Mouse (Mus musculus) brown adipose tissue, adult 24 weeks (tissue): ENCODE results near the gene Esyt1. TPM values are rescaled to one million over a fixed set of nuclear protein-coding genes. Genes with fewer than 3 reads are reported as not detected.
A peak's percentile ranks its signal among the peaks of the same experiment; 100 is the strongest.
"Not testable (repeated sequence)": the region's sequence is repeated elsewhere in the genome, so short reads cannot be mapped to it uniquely, and the experiment has no call there.

Experiments
- H3K27ac ChIP-seq: fragments of 200-500 bp; replicated peaks from 2 replicates; pipeline ENCODE4 v1.5.1; 2012; ENCODE audit warnings: low read depth, mild to moderate bottlenecking, low read length
- H3K4me1 ChIP-seq: fragments of 200-500 bp; 2 replicates; pipeline ENCODE4 v1.6.1; 2012; ENCODE audit warnings: low read length, mixed read lengths; ENCODE audit not compliant: control insufficient read depth, insufficient read depth, insufficient read length
- H3K4me3 ChIP-seq: fragments of 200-500 bp; 2 replicates; pipeline ENCODE4 v1.5.1; 2012; ENCODE audit warnings: low read depth, mild to moderate bottlenecking, low read length, moderate library complexity; ENCODE audit not compliant: insufficient read depth
- polyA plus RNA-seq: library from polyadenylated mRNA; stranded (reverse); fragments of >200 nt; gene quantifications from 2 replicates; pipeline ENCODE4 v1.2.4, GENCODE M21; 2012; ENCODE audit not compliant: missing spikeins, insufficient read depth, insufficient read length

Gene Esyt1
- polyA plus RNA-seq, 1 experiment, result 31.6 TPM

DNA sequence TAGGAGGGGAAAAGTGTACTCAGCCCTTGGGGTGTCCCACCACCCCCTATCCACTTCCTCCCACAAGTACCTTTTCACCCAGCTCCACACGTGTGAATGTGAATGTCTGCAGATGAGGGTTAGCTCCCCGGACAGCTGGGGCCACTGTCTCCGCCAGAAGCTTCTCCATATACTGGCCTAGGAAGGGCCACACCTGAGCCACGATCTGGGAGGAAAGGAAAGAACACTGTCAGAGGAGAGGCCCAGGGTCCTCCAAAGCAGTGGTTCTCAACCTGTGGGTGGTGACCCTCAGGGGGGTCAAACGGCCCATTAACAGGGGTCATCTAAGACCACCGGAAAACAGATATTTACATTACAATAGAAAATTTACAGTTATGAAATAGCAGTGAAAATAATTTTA lies 3.3 kb downstream of the Esyt1 start:
- H3K27ac ChIP-seq, result no peak overlapping the region
- no peaks in the 10 kb centered on the region for H3K4me1 ChIP-seq
- H3K4me3 ChIP-seq, result no peak overlapping the region

DNA sequence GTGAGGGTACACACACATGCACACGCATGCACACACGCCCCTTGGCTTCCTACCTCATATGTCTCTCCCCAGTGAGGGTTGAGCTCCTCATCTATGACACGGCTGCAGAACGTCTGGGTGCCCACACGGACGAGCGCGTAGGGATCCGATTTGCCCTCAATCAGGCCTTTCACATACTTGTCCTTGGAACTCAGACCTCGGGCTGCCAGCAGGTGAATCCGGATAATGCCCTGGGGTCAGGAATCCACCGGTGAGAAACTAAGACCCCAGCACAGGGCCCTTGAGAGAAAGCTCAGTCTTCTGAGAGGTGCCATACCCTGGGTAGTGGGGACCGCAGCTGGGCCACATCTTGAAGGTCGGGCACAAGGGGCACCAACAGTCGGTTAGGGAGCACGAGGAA lies 5.1 kb downstream of the Esyt1 start:
- no peaks in the 10 kb centered on the region for H3K4me1 ChIP-seq
- no peak overlapping the region for H3K27ac ChIP-seq
- H3K4me3 ChIP-seq, result no peak overlapping the region

DNA sequence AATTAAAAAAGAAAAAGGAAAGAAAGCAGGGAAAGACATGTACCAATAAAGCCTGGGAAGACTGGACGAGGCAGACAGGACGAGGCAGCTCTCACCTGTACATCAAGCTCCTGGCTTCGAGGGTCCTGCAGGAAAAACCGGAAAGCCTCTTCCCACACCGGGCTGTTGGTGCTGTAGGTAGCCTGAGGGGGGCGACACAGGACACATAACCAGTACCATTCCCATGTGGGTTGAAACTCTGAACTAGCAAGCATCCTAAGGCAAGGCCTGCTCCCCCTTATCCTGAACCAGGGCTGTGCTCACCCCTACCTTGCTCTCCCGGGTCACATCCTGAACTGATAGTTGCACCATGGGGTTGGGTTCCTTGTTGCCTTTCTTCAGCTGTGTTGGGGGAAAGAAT lies 6.8 kb downstream of the Esyt1 start:
- no peaks in the 10 kb centered on the region for H3K4me1 ChIP-seq
- H3K4me3 ChIP-seq, result no peak overlapping the region

DNA sequence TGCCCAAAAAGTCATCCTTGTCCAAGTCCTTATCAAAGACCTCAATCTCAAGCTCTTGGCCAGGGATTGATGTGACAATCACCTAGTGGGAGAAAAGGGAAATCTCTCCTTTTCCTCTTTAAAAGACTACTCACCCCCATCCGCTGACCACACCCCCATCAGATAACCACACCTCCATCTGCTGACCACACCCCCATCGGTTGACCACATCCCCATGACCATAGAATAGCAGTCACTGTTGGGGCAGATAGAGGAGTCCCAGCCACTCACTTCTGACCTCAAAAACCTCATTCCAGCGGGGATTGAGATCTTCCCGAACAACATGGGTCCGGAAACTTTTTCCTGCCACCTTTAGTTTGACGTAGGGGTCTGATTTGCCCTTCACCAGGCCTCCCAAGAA lies 9.0 kb downstream of the Esyt1 start:
- no peak overlapping the region for H3K4me3 ChIP-seq
- no peaks in the 10 kb centered on the region for H3K4me1 ChIP-seq
- H3K27ac ChIP-seq, result no peak overlapping the region

More for the DNA sequence above, 6.8 kb downstream of the Esyt1 start:
- no peak overlapping the region for H3K27ac ChIP-seq

DNA sequence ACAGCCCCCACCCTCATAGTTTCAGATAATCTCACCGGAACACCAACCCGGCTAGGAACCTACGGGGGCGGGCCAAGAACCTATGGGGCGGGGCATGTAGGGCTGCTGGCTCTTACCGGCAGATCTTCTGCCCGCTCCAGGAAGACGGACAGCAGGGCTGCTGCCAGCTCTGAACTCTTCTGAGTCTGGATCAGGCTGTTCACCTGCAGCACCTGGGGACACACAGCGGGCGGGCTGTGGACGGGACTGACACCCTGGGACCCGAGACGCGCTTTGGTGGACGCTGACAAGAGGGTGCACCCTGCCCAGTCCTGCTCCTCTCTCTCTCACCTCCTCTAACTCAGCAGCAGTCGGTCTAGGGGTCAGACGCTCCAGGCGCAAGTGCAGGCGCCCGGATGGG lies 9.6 kb downstream of the Esyt1 start:
- H3K27ac ChIP-seq, result no peak overlapping the region
- no peak overlapping the region for H3K4me3 ChIP-seq
- no peaks in the 10 kb centered on the region for H3K4me1 ChIP-seq

DNA sequence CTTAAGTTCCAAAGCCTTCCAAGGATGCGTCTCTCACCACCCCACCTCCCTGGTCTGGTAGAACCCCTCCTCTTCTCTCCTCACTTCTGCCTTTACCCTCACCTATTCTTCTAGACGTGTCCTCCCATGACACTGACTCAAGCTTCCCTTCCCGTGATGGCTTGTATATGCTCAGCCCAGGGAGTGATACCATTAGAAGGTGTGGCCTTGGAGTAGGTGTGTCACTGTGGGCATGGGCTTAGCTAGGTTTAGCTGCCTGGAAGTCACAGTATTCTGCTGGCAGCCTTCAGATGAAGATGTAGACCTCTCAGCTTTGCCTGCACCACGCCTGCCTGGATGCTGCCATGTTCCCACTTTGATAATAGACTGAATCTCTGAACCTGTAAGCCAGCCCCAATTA lies 10.6 kb downstream of the Esyt1 start:
- H3K4me3 ChIP-seq, result no peak overlapping the region
- no peak overlapping the region for H3K27ac ChIP-seq
- no peaks in the 10 kb centered on the region for H3K4me1 ChIP-seq

DNA sequence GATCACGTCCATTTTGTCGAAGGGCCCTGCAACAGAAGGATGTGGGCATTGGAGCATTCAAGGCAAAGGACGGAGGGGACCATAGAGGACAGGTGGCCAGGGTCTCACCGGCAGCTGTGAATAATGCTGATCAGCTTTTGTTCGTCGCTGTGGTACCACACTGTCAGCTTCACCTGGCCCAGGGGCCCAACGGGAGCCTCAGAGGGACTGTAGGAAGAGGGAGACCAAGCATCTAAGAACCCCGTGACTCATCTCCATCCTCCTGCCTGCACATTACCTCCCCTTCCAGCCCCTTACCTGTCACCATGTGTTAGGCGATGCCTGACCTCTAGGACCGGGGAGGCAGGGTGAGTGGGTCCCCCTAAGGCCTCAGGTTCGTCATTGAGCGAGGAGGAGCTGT lies 13.9 kb downstream of the Esyt1 start:
- Histone ChIP-seq H3K4me3 (no peak overlapping the region), H3K27ac (no peak overlapping the region), H3K4me1 (no peaks in the 10 kb centered on the region)

DNA sequence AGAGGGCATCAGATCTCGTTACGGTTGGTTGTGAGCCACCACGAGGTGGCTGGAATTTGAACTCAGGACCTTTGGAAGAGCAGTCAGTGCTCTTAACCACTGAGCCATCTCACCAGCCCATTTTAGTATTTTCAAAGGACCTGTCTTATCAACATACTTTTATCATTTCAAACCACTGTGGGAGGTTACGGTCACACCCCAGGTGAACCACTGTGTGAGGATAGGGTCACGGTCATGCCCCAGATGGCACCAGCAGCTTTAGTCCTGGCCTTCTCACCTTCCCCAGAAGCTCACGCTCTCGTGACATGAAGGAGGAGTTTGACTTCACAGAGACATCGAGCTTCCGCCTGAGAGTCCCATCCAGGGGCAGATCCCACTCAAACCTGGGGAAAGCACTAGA lies 14.5 kb downstream of the Esyt1 start:
- no peak overlapping the region for H3K4me3 ChIP-seq
- H3K4me1 ChIP-seq, result no peaks in the 10 kb centered on the region
- H3K27ac ChIP-seq, result no peak overlapping the region

DNA sequence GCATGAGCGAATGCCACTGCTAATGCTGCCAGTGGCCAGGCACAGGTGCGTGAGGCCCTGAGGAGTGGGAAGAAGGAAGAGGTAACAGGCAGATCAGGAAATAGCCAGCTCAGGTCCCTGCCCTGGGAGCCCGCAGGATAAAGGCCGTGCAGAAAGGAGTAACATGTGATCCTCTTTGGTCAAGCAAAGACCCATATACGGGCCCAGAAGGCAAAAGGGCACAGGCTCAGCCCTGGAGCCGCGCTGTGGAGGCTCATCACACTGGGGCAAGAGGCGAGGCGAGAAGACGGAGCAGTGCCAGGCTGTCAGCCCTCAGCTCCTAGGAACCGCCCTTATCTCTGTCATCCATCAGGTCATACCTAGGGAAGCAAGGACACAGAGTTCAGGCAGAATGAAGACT lies 15.4 kb downstream of the Esyt1 start:
- Histone ChIP-seq H3K4me1 (no peaks in the 10 kb centered on the region), H3K27ac (peak overlapping the region; percentile 48; the same call in 1 of the 2 replicates)

DNA sequence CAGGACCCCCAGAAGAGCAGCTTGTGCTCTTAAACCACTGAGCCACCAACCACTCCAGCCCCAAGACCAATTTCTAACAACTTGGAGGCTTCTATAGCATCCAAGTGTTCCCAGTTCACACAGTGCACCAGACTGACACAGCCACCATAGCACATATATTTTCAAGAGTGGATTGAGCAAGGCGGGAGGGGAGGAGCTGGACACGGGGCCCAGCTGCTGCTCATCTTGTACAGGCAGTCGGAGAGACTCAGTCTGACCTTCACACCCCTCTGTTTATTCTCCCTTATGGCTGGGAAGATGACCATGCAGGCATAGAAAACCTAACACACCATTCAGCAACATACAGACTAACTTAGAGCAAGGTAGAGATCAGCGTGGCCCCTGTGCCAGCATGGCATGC lies 15.8 kb downstream of the Esyt1 start:
- no peak overlapping the region for H3K4me3 ChIP-seq
- peak overlapping the region; percentile 48; the same call in 1 of the 2 replicates for H3K27ac ChIP-seq

More for the DNA sequence above, 15.4 kb downstream of the Esyt1 start:
- H3K4me3 ChIP-seq, result no peak overlapping the region

DNA sequence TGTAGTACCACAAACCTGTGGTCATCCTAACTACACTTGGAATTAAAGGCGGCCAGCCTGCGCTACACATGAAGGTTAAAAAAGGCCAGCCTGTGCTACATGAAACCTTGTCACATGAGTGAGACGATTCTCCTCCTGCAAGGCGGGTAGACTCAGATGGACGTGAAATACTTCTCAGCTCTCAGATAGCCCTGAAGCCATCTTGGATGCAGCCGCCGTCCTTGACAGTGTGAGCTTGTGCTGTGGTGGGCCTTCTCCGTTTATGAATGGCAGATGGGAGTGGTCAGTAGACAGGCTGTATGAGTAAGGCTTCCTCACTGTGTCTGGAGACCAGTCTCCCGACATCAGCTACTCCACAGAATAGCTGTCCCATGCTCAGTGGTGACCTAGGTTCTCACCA lies 16.5 kb downstream of the Esyt1 start:
- H3K4me1 ChIP-seq, result peaks cover 4% of the 10 kb centered on the region
- H3K4me3 ChIP-seq, result no peak overlapping the region
- peak overlapping the region; percentile 48 for H3K27ac ChIP-seq

More for the DNA sequence above, 15.8 kb downstream of the Esyt1 start:
- H3K4me1 ChIP-seq, result no peaks in the 10 kb centered on the region

DNA sequence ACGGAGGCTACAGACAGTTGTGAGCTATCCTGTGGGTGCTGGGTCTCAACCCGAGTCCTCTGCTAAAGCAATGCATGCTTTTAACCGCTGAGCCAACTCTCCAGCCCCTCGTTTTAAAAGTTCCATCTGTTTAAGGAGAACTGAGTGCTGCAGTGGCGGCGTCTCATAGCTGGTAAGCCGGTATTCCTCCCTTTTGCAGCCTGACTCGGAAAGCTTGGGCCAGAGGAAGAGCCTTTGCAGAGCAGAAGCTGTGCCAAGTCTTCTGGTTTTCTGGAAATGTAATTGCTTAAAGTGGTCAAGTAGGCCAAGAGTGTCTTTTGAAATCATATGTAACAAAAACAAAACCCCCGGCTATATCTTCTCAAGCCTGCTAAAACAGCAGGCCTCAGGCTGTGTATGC lies 17.4 kb downstream of the Esyt1 start:
- H3K27ac ChIP-seq, result peak overlapping the region; percentile 45
- no peak overlapping the region for H3K4me3 ChIP-seq

DNA sequence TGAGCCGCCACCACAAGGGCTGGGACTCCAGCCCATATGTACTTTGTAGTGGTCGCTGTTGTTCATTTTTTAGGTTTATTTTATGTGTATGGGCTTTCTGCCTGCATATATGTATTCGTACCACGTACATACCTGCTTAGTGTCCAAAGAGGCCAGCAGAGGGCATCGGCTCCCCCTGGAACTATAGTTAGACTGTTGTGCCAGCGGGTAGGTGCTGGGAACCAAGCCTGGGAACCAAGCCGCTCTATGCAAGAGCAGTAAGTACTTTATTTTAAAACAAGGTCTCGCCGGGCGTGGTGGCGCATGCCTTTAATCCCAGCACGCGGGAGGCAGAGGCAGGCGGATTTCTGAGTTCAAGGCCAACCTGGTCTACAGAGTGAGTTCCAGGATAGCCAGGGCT lies 19.7 kb downstream of the Esyt1 start:
- Histone ChIP-seq H3K4me3 (no peak overlapping the region), H3K27ac (0 out of 2 replicates have a peak overlapping the region, but pooled peaks have one; percentile 7), H3K4me1 (peaks cover 9% of the 10 kb centered on the region)

More for the DNA sequence above, 17.4 kb downstream of the Esyt1 start:
- peaks cover 7% of the 10 kb centered on the region for H3K4me1 ChIP-seq

DNA sequence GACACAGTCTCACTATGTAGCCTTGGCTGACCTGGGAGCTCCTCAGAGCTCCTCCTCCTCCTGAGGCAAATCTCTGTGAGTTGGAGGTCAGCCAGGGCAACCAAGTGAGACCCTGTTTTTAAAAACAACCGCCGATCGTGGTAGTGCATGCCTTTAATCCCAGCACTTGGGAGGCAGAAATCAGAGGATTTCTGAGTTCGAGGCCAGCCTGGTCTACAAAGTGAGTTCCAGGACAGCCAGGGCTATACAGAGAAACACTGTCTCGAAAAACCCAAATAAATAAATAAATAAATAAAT lies 20.4 kb downstream of the Esyt1 start:
- not testable (repeated sequence) for H3K27ac ChIP-seq, H3K4me1 ChIP-seq, H3K4me3 ChIP-seq

DNA sequence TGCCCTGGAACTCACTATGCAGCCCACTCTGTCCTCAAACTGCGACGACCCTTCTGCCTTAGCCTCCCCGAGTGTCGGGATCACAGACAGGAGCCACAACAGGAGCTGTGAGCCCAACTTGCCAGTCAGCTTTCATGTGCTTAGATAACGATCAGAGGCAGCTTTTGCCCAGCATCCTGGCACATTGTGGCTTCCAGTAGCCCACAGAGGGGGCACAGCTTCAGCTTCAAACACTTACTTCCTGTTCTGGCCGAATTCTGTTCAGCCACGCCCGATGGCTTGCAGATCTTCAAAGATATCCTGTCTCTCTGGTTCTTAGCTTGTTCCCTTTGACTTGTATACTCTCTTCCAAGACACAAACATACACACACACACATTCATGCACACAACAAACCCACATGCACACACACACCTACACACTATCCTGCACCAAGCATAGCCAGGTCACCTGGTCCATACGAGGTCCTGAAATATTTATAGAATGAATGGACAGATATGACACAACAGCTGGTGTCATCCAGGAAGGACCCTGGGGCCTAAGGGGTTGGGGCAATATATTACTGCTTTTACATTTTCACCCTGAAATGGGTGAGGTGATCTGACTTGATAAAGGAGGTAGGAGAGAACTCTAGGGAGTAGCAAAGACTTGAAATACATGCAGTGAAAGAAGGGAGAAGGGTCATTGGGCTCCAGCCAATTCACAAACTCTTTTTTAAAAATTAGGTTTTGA lies 20.9 kb downstream of the Esyt1 start:
- Histone ChIP-seq H3K27ac (peak overlapping the region; percentile 97), H3K4me1 (peaks cover 9% of the 10 kb centered on the region), H3K4me3 (peak overlapping the region; percentile 31)

DNA sequence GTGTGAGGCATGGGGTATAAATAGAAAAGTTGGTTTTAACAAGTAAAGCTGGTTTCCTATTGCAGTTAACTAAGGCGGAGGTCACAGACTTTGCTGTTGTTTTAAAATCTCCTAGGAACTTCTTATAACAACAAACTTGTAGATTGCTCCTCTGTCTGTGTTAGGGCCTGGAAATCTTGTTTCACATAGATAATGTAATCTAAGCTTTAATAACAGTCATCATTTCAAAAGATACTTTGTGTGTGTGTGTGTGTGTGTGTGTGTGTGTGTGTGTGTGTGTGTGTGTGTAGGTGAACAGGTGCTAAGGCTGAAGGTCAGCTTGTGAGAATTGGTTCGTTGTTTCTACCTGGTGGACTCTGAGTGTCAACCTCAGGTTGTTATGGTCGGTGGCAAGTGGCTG lies 21.7 kb downstream of the Esyt1 start:
- Histone ChIP-seq H3K4me3 (peak overlapping the region; percentile 31), H3K4me1 (peaks cover 9% of the 10 kb centered on the region), H3K27ac (peak overlapping the region; percentile 97)
